Mouse (Mus musculus) c-Kit-positive CD71-negative TER-119-negative erythroid progenitor cells, embryonic 14.5 days (primary cell): ENCODE data around the gene Dcxr.
"Not testable (repeated sequence)": the region's sequence is repeated elsewhere in the genome, so short reads cannot be mapped to it uniquely, and the experiment has no call there.

Experiments
- DNase-seq: peaks from one replicate; pipeline ENCODE4 v3.0.0-alpha.2; 2013; ENCODE audit warnings: low read depth

Dcxr gene

DNA sequence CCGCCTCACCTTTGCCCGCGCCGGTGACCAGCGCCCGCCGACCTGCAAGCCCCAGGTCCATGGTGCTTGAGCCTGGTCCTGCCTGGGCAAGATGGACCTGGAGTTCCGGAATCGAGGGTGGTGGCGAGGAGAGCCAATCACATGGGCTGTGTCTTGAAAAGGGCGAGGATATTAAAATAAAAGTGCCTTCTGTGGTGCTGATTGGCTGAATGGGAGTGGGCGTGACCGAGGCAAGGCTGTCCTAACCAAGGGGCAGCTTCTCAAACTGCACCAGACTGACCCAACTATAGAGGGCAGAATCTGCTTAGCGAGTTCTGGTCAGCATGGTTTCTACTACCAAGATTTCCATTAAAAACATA lies at the start of gene Dcxr:
Gene Dcxr (minus strand): TSS at position 113 of the 359 bp plus-strand sequence.
- peak; percentile 86 for DNase-seq

DNA sequence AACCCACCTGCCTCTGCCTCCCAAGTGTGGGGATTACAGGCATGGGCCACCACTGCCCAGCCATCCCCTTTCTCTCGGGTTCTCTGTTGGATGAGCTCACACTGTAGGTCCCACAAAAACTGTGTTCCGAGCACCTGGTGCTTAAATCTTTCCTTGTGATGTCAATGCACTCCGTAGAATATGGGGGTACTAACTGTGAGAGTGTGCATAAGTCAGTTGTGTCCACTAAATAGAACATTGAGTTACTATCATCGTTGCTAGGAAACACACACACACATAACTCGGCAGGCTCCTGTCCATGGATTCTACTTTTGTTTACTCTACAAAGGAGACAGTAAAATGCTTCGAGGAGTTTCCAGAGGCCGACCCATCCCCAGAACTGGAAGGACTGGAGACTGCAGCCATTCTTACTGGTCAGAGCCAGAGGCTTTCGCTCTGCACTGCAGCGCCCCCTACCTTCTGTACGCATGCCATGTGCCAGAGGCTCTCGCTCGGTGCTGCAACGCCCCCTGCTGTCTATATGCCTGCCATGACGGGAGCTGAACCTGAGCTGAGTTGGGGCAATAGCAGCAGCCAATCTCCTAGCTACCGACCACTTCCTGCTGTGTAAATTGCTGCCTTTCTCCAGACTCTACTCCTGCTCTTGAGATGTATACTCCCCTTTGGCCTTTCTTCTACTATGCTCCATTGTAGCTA lies 48.8 kb upstream of the Dcxr start:
- DNase-seq = peak; percentile 93

DNA sequence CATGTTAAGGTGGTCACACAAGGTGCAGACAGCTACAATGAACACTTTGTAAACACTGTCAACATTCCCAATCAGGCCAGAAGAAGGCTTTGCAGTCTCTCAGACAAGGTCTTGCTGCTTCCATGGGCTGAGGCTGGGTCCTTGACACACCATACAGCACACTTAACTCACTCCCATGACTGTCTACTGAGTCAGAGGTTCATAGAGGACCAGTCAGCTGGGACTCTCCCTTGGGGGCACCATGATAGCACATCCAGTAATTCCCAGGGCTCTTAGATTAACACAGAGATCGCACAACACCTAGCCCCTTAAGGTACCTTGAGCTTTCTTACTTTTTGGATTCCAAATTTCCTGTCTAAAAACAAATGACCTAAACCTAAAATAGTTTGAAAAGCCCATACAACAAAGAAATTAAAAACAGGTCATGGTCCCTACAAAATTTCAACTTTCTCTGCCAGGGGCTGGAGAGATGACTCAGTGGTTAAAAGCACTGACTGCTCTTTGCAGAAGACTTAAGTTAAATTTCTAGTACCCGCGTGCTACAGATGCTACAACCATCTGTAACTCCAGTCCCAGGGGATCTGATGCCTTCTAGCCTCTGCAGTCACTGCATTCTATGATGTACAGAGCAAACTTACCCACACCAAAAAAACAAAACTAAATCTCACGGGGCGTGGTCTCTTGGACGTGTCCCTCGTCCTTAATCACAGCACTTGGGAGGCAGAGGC lies 46.5 kb upstream of the Dcxr start:
- no peak for DNase-seq

DNA sequence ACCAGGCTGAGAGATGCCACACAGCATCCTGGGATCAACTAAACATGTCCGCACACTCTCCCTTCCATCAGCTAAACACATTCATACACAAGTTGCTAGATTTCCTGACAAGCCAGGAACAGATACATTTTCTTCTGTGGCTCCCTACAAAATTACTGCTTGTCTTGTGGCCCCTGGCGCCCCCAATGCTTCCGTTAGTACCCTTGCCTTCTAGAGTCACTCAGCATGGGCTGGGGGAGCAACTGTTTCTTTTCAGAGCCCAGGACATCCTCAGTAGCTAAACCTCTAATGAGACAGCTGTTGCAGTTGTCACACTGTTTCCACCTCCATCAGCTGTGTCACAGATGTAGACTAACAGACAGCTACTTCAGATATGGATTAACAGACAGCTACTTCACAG lies 45.7 kb upstream of the Dcxr start:
- DNase-seq = no peak

DNA sequence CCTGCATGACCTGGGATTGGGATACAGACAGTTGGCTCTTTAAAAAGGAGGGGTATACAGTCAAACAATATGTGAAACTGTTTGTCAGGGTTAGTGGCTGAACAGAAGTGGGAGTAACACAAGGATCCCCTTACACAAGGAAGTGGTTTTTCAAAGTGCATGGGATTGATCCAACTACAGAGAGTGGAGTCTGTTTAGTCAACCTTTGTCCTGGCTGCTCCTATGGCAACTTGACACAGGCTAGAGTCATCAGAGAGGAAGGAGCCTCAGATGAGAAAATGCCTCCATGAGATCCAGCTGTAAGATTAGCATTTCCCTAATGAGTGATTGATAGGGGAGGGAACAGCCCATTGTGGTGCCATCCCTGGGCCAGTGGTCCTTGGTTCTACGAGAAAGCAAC lies 41.1 kb upstream of the Dcxr start:
- no peak for DNase-seq

DNA sequence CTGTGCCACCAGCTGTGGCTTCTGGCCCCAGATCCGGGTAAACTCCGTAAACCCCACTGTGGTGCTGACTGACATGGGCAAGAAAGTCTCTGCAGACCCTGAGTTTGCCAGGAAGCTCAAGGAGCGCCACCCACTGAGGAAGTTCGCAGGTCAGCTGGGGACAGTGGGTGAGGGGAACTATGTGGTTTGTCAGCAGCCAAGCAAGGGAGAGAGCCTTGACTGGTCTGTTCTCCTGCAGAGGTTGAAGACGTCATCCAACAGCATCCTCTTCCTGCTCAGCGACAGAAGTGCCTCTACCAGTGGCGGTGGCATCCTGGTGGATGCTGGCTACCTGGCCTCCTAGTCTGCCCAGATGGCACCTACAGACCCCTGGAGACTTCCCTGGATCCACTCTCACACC lies 39.9 kb upstream of the Dcxr start:
- not testable (repeated sequence) for DNase-seq

DNA sequence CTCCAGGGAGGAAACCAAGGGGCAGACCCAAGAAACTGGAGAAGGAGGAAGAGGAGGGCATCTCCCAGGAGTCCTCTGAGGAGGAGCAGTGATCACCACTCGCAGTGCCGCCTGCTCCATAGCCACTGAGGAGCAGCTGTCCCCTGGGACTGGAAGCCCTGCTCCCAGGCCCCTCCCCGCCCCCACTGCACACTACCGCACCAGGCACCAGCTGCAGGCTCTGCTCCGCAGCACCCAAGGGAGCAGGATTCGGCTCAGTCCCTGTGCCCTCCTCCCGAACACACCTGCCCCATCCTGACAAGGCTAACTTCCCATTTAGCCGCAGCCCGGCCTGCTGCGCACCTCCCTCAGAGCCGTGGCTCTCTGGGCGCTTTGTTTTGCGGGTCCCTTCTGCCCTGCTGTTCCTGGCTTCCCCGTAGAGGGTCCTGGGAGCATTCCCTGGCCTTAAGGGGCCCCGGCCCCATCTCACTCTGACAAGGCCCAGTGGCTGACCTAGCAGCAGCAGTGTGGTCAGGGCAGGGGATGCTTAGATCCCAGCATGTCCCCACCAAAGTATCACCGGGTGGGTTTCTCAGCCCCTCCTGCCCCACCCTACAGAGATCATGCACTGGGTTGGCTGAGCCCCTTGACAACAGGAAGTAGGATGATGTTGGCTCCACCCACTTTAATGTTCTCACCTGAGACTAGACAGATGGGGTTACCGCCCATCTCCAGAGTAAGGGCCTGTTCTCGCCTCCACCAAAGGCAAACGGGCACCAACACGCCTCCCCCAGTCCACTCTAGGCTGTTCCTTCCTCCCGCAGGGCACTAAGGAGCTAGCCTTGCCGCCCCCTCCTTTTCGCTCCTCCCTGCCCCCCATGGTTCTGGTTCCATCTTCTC lies 36.3 kb upstream of the Dcxr start:
- DNase-seq = not testable (repeated sequence)

DNA sequence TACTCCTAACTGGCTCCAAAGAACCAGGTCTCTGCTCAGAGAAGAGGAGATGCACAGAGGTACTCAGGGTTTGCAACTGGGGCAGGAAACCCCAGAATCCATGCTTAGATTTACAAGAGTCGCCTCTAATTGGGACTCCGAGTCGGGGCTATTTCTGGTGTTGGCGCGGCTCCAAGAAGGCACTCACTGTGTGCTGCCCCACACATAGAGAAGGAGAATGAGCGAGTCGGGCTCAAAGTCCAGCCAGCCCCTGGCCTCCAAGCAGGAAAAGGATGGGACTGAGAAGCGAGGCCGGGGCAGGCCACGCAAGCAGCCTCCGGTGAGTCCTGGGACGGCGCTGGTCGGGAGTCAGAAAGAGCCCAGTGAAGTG lies 35.6 kb upstream of the Dcxr start, which contains the start of gene Hmga1b:
Gene Hmga1b (plus strand): TSS at position 123 of the 370 bp plus-strand sequence.
- not testable (repeated sequence) for DNase-seq

DNA sequence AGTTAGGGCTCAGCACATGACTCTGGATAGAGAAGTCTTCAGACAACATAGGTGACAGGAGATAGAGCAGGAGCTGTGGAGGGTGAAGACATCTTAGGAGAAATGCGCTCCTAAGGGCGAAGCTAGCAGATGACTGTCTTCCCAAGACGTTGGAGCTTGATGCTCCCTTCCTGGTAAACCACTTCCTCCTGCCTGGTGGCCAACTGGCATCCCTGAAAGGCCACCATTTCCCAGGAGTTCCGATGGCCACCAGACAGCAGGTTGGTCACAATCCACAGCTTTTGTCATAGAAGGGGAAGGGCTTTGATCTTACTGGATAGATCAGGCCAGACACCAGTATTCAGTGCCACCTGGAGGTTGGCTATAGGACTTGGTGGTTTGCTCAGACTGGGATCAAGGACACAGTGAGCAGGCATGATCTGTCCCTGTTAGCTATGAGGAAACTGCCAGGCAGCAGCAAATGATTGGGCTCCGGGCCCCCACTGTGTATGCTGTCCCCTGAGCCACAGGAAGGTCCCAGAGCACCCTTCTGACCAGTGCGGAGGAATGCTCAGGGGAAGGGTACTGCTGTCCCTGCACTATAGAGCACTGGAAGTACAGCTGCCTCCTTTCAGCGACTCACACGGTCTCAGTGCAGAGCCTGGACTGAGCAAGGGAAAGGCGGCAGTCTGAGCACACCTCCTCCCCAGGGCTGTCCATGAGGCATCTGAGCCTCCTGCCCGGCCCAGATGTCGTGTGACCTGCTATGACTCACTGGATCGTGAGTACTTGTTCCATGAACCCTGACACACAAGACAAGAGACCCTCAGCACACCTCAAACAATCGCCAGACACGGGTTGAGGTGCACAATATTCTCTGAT lies 35.0 kb upstream of the Dcxr start:
- DNase-seq = no peak

DNA sequence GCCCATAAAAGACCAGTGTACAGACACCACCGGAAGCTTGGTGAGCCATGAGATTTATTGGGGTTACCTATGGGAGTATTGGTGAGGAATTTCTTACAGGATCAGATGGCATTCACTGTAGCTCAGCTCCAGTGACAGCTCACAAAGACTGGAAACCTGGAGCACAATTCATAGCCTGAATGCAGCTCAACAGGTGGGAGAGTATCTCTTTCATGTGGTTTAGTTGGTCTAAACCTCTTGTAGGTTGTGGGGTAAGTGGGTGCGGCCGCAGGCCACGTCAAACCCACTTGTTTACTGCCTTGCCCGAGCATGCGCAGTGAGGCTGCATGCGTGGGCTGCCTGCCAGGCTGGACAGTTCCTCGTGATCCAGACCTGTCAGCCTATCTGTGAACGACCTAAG lies 33.2 kb upstream of the Dcxr start:
- no peak for DNase-seq

DNA sequence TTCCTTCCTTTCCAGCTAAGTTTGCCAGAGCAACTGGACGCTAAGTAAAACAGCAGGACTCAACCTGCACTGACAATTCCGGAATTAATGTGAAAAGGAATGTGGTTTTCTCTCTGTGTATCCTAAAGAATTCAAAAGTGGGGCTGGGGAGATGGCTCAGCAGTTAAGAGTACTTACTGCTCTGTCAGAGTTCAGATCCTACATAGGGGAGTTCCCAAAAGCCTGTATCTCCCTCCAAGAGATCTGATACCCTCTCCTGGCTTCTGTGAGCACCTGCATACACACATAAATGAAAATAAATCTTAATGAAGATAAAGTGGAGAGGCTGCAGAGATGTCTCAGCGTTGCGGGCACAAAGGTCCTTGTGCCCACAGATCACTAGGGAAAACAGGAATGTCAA lies 24.5 kb upstream of the Dcxr start:
- no peak for DNase-seq

DNA sequence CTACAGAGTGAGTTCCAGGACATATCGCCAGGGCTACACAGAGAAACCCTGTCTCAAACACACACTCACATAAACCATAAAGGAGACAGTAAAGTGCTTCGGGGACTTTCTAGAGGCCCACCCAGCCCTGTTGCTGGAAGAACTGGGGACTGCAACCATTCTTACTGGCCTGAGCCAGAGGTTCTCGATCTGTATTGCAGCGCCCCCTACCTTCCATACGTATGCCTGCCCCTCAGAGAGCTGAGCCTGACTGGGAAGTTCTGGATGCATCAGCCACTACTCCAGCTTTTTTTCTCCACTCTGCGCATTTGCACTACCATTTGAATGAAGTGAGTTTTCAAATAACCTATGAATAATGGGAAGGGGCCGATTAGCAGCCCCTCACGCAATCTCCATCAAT lies 22.3 kb upstream of the Dcxr start:
- DNase-seq = peak; percentile 37

DNA sequence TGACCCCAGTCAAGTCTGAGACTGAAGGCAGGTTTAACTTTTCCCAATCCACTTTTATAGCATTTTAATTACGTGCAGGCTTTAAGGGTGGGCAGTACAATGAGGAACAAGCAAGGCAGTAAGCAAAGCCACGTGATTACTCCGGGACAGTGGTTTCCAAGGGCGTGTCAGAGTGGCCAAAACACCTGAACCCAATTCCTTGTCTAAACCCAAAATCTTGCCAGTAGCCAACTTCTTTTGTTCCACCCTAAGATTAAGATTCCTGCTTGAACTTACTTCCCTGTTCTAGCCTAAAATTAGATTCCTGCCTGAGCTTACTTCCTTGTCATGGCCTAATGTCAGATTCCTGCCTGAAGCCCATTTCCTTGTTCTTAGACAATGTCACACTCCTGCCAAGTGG lies 20.9 kb upstream of the Dcxr start:
- DNase-seq = no peak

DNA sequence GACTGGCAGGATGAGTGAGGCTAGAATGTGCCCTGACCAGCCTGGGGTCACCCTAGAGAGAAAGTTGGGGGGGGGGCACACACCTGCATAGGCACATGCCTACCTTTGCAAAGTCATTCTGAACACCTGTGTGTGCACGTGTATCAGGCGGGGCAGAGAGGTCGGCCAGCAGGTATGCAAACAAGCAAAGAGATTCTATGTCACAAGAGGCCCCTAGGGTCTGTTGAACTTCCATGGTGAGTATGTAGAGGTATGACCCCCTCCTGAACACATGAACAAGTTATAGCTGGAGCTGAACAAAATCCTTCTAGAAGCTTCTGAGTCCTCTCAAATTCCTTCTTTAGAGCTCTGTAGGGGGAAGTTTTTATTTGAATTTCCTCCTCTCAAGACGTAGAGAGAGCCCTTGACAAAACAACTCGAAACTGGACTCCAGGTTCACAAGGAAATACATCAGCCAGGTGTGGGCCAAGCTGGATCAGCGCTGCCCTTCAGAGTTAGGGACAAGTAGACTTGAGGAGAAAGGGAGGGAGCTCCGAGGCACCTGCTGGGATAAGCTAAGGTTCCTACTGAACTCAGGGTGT lies 17.1 kb upstream of the Dcxr start:
- no peak for DNase-seq

DNA sequence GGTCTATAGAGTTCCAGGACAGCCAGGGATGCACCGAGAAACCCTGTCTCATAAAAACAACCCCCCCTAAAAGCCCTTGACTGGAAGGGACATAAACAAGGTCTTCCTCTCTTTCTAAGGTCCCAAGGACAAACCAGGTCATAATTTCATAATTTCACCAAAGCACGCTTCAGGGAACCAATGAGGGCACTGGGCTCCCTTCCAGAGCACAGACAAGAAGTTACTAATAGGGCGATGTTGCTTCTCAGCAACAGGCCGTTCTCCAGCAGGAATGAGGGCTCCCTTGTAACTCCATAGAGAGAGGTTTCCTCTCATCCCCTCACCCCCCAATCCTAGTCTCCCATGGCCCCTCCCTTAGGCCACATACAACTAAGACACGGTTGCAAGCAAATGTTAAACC lies 13.9 kb upstream of the Dcxr start:
- DNase-seq = no peak

DNA sequence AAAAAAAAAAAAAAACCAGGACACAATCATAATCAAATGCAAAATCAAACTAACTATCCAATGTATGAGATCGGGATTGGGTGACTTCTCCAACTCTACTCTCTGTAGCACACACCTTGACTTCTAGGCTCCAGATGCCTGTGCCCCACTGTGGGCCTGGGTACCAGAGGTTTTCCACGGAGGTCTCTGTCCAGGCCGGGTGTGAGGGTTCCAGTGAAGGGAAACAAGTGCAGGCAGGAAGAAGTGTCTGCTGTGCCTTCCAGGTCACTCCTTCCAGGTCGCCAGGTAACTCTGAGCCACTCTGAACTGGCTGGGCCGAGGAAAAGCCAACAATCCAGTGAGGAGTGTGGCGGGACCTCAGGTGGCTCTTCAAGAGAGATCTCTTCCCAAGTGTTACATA lies 9.3 kb upstream of the Dcxr start:
- no peak for DNase-seq

DNA sequence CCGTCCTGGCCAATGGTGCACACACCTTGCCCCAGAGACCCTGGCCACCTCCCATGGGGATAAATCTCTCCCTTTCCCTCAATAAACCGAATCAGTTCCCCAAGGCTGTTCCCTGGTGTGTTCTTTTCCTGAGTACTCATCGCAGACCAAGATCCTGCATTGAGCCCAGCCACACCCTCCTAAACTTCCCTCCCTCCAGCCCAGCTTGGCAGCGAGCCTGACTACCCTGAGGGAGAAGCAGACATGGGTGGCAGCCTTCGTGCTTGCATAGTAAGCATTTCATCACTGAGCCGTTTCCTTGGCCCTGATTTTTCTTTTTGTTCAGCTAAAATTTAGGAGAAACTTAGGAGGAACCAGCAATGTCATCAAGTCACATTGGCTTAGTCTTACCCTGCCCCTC lies 6.4 kb upstream of the Dcxr start:
- DNase-seq = no peak

DNA sequence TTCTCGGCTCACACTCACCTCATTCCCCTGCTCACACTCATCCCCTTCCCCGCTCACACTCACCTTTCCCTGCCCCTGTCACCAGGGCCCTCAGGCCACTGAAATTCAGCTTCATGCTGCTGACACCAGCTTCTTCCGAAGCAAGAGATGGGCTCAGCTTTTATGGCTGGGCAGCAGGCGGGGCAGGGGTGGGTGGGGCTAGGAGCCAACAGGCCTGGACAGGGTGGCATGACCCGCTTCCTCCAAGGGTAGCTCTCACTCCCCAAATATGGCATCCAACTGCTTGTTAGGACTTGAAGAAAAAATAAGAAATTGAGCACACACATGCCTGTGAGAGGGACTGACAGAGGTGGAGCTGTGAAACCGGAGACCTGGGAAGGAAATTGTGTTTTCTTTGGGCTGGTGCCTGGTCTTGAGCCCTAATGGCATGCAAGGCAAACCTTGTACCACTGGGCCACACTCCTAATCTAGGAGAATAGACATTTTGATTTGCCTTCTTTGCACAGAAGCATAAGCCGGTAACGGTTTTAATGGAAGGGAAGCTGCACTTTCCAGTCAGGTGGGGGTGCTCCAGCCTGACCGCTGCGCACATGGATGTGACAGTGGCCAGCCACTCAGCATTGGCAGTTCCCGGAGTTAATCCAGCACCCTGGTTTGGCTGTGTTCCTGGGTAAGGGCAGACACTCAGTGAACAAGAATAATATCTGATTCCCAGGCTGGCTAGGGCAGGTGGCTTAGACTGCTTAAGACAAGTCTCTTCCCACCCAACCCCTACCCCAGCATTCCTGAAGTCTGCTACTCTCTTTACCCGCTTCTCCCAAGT lies 5.0 kb upstream of the Dcxr start, which contains the start of gene Cbr2:
Gene Cbr2 (minus strand): TSS at position 257 of the 823 bp plus-strand sequence.
- DNase-seq = no peak

DNA sequence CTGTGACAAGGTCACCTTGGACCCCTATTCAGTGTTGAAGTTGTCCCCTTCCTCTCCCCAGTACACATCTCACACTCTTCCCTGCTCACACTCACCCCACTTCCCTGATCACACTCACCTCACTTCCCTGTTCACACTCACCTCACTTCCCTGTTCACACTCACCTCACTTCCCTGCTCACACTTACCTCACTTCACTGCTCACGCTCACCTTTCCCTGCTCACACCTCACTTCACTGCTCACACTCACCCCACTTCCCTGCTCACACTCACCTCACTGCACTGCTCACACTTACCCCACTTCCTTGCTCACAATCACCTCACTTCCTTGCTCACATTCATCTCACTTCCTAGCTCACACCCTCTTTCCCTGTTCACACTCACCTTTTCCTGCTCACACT lies 4.3 kb upstream of the Dcxr start:
- no peak for DNase-seq

DNA sequence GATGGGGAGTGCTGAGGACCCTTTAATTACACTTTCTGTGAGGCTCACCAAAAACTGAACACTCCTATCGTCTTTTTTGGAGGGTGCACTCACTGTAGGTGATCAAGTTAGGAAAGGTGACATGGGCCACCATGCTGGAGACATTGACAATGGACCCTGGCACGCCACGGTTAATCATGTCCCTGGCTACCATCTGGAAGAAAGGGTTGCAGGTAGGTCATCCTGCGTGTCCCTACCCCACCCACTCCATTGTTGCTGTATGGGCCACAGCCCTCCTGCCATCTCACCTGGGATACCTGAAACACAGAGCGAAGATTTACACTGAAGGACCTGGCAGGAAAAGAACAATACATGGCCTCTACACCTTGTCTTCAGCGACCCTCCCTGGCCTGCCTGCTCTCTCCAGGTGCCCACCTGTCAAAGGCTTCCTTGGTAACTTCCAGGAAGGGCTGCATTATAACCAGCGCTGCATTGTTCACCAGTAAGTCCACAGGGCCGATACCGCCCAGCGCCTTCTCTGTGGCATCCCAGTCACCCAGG lies 3.3 kb upstream of the Dcxr start:
- no peak for DNase-seq
